Mouse (Mus musculus) lung, embryonic 16.5 days (tissue): ENCODE measurements around the gene Pom121. TPM values are rescaled to one million over a fixed set of nuclear protein-coding genes. Genes with fewer than 3 reads are reported as not detected.
"Not testable (repeated sequence)": the region's sequence is repeated elsewhere in the genome, so short reads cannot be mapped to it uniquely, and the experiment has no call there.

ENCODE experiments used
- ATAC-seq: fragments of 200-750 bp; cut with Nextera tagmentation; 2 replicates; pipeline ENCODE4 v1.8.0; 2017; ENCODE audit warnings: low read depth, mild to moderate bottlenecking, moderate library complexity
- H3K27ac ChIP-seq: fragments of 300-500 bp; sonication (generic); 2 replicates; pipeline ENCODE4 v1.5.1; 2014; ENCODE audit warnings: mild to moderate bottlenecking, control low read depth, low read length
- H3K27me3 ChIP-seq: fragments of 300-500 bp; sonication (generic); 2 replicates; pipeline ENCODE4 v1.6.1; 2014; ENCODE audit warnings: low read depth, low read length, mixed read lengths; ENCODE audit not compliant: control insufficient read depth, insufficient read depth
- H3K36me3 ChIP-seq: fragments of 300-500 bp; sonication (generic); 2 replicates; pipeline ENCODE4 v1.6.1; 2014; ENCODE audit warnings: low read length; ENCODE audit not compliant: control insufficient read depth, insufficient read depth
- H3K4me1 ChIP-seq: fragments of 300-500 bp; sonication (generic); replicated peaks from 2 replicates; pipeline ENCODE4 v1.6.1; 2014; ENCODE audit warnings: low read length, mixed read lengths; ENCODE audit not compliant: control insufficient read depth, insufficient read depth
- H3K4me2 ChIP-seq: fragments of 300-500 bp; sonication (generic); 2 replicates; pipeline ENCODE4 v1.6.1; 2014; ENCODE audit warnings: low read depth, low read length, control low read depth
- H3K4me3 ChIP-seq: fragments of 300-500 bp; sonication (generic); 2 replicates; pipeline ENCODE4 v1.5.1; 2014; ENCODE audit warnings: mild to moderate bottlenecking, low read length, control low read depth
- H3K9ac ChIP-seq: fragments of 300-500 bp; sonication (generic); 2 replicates; pipeline ENCODE4 v1.6.1; 2014; ENCODE audit warnings: low read length, control low read depth
- H3K9me3 ChIP-seq: fragments of 300-500 bp; sonication (generic); 2 replicates; pipeline ENCODE4 v1.6.1; 2016; ENCODE audit warnings: low read length; ENCODE audit not compliant: control insufficient read depth
- WGBS: fragments of 180-500 bp; shearing (Covaris S2); extraction: QIAGEN DNeasy Blood & Tissue Kit; methylation state at CpG from one replicate; pipeline ENCODE4 v1.1.7; 2014; 5-methylcytosine and 5-hydroxymethylcytosine counted together
- polyA plus RNA-seq: library from polyadenylated mRNA; unstranded; fragments of >200 nt; fragmentation: Nextera tagmentation; extraction: Ambion mirVana; gene quantifications from 2 replicates; pipeline ENCODE4 v1.2.1, GENCODE M21; 2015

The Pom121 gene
- polyA plus RNA-seq, 1 experiment from 2014 or later: 9.7 TPM

- Histone ChIP-seq H3K9ac (no peak overlapping the region), H3K9me3 (no peaks in the 10 kb centered on the region), H3K36me3 (peaks cover 44% of the 10 kb centered on the region), H3K4me2 (no peak overlapping the region), H3K4me3 (no peak overlapping the region), H3K27ac (no peak overlapping the region), H3K4me1 (peaks cover 7% of the 10 kb centered on the region), H3K27me3 (no peaks in the 10 kb centered on the region)
- no peak for ATAC-seq
- WGBS: 94% methylated on average over 5 of the region's 5 CpGs
Observed at GRCm38 (mm10) chr5:135373601-135374000, 20.7 kb downstream of the Pom121 start.

- no peaks in the 10 kb centered on the region for H3K9me3 ChIP-seq
- H3K4me2 ChIP-seq: no peak overlapping the region
- H3K36me3 ChIP-seq: peaks cover 30% of the 10 kb centered on the region
- no peaks in the 10 kb centered on the region for H3K27me3 ChIP-seq
- no peak for ATAC-seq
- no peak overlapping the region for H3K4me3 ChIP-seq
- H3K9ac ChIP-seq: no peak overlapping the region
- no peak overlapping the region for H3K27ac ChIP-seq
- H3K4me1 ChIP-seq: peaks cover 7% of the 10 kb centered on the region
- WGBS: 91% methylated on average over 13 of the region's 13 CpGs
Observed at GRCm38 (mm10) chr5:135371195-135371594, 23.2 kb downstream of the Pom121 start.

- Histone ChIP-seq H3K4me2 (peak within 1 kb of the TSS; percentile 91), H3K27me3 (no peaks in the 10 kb centered on the region), H3K4me1 (peaks cover 7% of the 10 kb centered on the region), H3K4me3 (peak within 1 kb of the TSS; percentile 97), H3K9ac (peak within 1 kb of the TSS; percentile 94), H3K9me3 (no peaks in the 10 kb centered on the region), H3K36me3 (peaks cover 20% of the 10 kb centered on the region), H3K27ac (peak within 1 kb of the TSS; percentile 89)
- ATAC-seq: peak; percentile 83
- WGBS: under 1% methylated on average over 64 of the region's 64 CpGs
Observed at GRCm38 (mm10) chr5:135369787-135370654, 24.3 kb downstream of the Pom121 start, which contains the start of gene Nsun5. Gene Nsun5, plus strand, starts transcription at chr5:135369953.

GRCm38 (mm10) chr5:135369196-135369595 lies 25.1 kb downstream of the Pom121 start:
- Histone ChIP-seq H3K4me3 (peak overlapping the region; percentile 97), H3K4me2 (peak overlapping the region; percentile 54), H3K36me3 (peaks cover 15% of the 10 kb centered on the region), H3K27ac (peak overlapping the region; percentile 89), H3K9ac (peak overlapping the region; percentile 94)
- H3K27me3 ChIP-seq, ATAC-seq, H3K9me3 ChIP-seq, H3K4me1 ChIP-seq: not testable (repeated sequence)
- WGBS: 51% methylated on average over 9 of the region's 9 CpGs

- H3K9ac ChIP-seq: no peak overlapping the region
- no peak for ATAC-seq
- H3K4me2 ChIP-seq: no peak overlapping the region
- no peaks in the 10 kb centered on the region for H3K9me3 ChIP-seq
- no peak overlapping the region for H3K4me3 ChIP-seq
- no peaks in the 10 kb centered on the region for H3K27me3 ChIP-seq
- peaks cover 7% of the 10 kb centered on the region for H3K4me1 ChIP-seq
- WGBS: 70% methylated on average over 6 of the region's 6 CpGs
- no peak overlapping the region for H3K27ac ChIP-seq
- peaks cover 6% of the 10 kb centered on the region for H3K36me3 ChIP-seq
Observed at GRCm38 (mm10) chr5:135368312-135368711, 26.0 kb downstream of the Pom121 start.

- H3K9me3 ChIP-seq: no peaks in the 10 kb centered on the region
- H3K4me2 ChIP-seq: no peak overlapping the region
- H3K36me3 ChIP-seq: peaks cover 3% of the 10 kb centered on the region
- no peak overlapping the region for H3K9ac ChIP-seq
- no peak overlapping the region for H3K4me3 ChIP-seq
- no peak for ATAC-seq
- no peak overlapping the region for H3K27ac ChIP-seq
- no peaks in the 10 kb centered on the region for H3K27me3 ChIP-seq
- 47% methylated on average over 6 of the region's 6 CpGs for WGBS
- peaks cover 7% of the 10 kb centered on the region for H3K4me1 ChIP-seq
Observed at GRCm38 (mm10) chr5:135367841-135368240, 26.5 kb downstream of the Pom121 start.

GRCm38 (mm10) chr5:135363540-135363939 lies 30.8 kb downstream of the Pom121 start:
- H3K4me2 ChIP-seq: no peak overlapping the region
- no peak overlapping the region for H3K4me3 ChIP-seq
- no peak overlapping the region for H3K27ac ChIP-seq
- no peaks in the 10 kb centered on the region for H3K4me1 ChIP-seq
- peak; percentile 31; the same call in 1 of the 2 replicates for ATAC-seq
- no peaks in the 10 kb centered on the region for H3K27me3 ChIP-seq
- H3K9ac ChIP-seq: no peak overlapping the region
- no peaks in the 10 kb centered on the region for H3K9me3 ChIP-seq
- 22% methylated on average over 12 of the region's 12 CpGs for WGBS
- no peaks in the 10 kb centered on the region for H3K36me3 ChIP-seq

- WGBS: 84% methylated on average over 3 of the region's 3 CpGs
- H3K4me1 ChIP-seq: no peaks in the 10 kb centered on the region
- H3K4me2 ChIP-seq: no peak overlapping the region
- H3K9me3 ChIP-seq: peaks cover 2% of the 10 kb centered on the region; the same call in 1 of the 2 replicates
- no peak for ATAC-seq
- H3K4me3 ChIP-seq: no peak overlapping the region
- no peak overlapping the region for H3K9ac ChIP-seq
- no peaks in the 10 kb centered on the region for H3K36me3 ChIP-seq
- no peaks in the 10 kb centered on the region for H3K27me3 ChIP-seq
- no peak overlapping the region for H3K27ac ChIP-seq
Observed at GRCm38 (mm10) chr5:135362572-135362971, 31.8 kb downstream of the Pom121 start.

GRCm38 (mm10) chr5:135359772-135360171 lies 34.6 kb downstream of the Pom121 start:
- Histone ChIP-seq H3K27me3 (no peaks in the 10 kb centered on the region), H3K36me3 (no peaks in the 10 kb centered on the region), H3K9me3 (peaks cover 4% of the 10 kb centered on the region; the same call in 1 of the 2 replicates), H3K4me3 (no peak overlapping the region), H3K4me1 (no peaks in the 10 kb centered on the region), H3K27ac (no peak overlapping the region), H3K9ac (no peak overlapping the region), H3K4me2 (no peak overlapping the region)
- ATAC-seq: no peak
- 81% methylated on average over 2 of the region's 2 CpGs for WGBS
